Comparison of ENCODE assay signal across 10 mouse cellular contexts in genomic region chr8:124990923-124991667, GRCm38 (mm10). TPM values are rescaled to one million over a fixed set of nuclear protein-coding genes. Genes with fewer than 3 reads are reported as not detected.
DNase-seq lines count a peak whose midpoint lies in the region; ATAC-seq and TF ChIP-seq lines count a peak whose summit lies in the region.
"Had no signal": no experiment of that assay in that cellular context is flagged by ENCODE, and none has a peak within 500 bp of the region (broad histone marks: within the 10 kb centered on the region; RNA-seq: fewer than 3 reads in every experiment).

No protein-coding gene starts in this region.

- no peak for TF ChIP-seq CTCF in lung, embryonic 14.5 days (IDR thresholded peaks at IDR 0.05; ENCODE audit: low read depth)
- TF ChIP-seq CTCF in MEL (IDR thresholded peaks at IDR 0.05 in 2 of 3, conservative IDR thresholded peaks at IDR 0.05 in 1 of 3; ENCODE audit: control insufficient read depth in 1 of 3, insufficient read depth in 1 of 3, low read depth in 2 of 3, low read length in 3 of 3, poor library complexity in 1 of 3, severe bottlenecking in 1 of 3) = no peak

- TF ChIP-seq RAD21 in MEL (IDR thresholded peaks at IDR 0.05; ENCODE audit: low read depth, low read length) = no peak

- DNase-seq in lung, embryonic 14.5 days = no peak
- no peak for DNase-seq in lung, postnatal 4 days
- DNase-seq in MEL (ENCODE audit: low read depth, low spot score) = peak; percentile 36
- DNase-seq in urinary bladder, postnatal 25 days (ENCODE audit: low spot score) = no peak
- no peak for DNase-seq in urinary bladder, postnatal 14 days (ENCODE audit: low spot score)
- no peak for DNase-seq in spleen, postnatal 14 days (ENCODE audit: low spot score in 2 of 2)
- DNase-seq: kidney, postnatal 36 days had no signal

- H3K27me3 ChIP-seq in lung, embryonic 14.5 days (ENCODE audit: insufficient read depth, low read length) = 0 out of 2 replicates have a peak, but pooled peaks cover 3% of the 10 kb centered on the region
- H3K27me3 ChIP-seq in MEL (ENCODE audit: control insufficient read depth in 1 of 2, insufficient read depth in 2 of 2, low read length in 2 of 2) = peaks cover 4 to 15% of the 10 kb centered on the region in 2 experiments
- peaks cover 19% of the 10 kb centered on the region for H3K27me3 ChIP-seq in liver, embryonic 15.5 days

- H3K9me3 ChIP-seq in lung, embryonic 14.5 days (ENCODE audit: low read depth, low read length) = no peaks in the 10 kb centered on the region
- no peaks in the 10 kb centered on the region for H3K9me3 ChIP-seq in MEL (replicated peaks; ENCODE audit: insufficient read depth, low read length)
- no peaks in the 10 kb centered on the region for H3K9me3 ChIP-seq in liver, embryonic 15.5 days (replicated peaks)
- H3K9me3 ChIP-seq: forebrain, embryonic 15.5 days had no signal

- 7% methylated on average over 17 of the region's 17 CpGs for WGBS in lung, embryonic 14.5 days
- 10% methylated on average over 17 of the region's 17 CpGs for WGBS in liver, embryonic 15.5 days (ENCODE audit: insufficient replicate concordance)

- H3K79me2 ChIP-seq in MEL (ENCODE audit: control insufficient read depth, insufficient read depth, low read length, poor library complexity) = no peaks in the 10 kb centered on the region

- ATAC-seq in lung, embryonic 14.5 days (ENCODE audit: insufficient read depth) = no peak
- ATAC-seq in granulocyte monocyte progenitor cell, adult 5-6 weeks (replicated peaks; ENCODE audit: poor library complexity, severe bottlenecking) = peak; percentile 40
- no peak for ATAC-seq in liver, embryonic 15.5 days (ENCODE audit: insufficient read depth)
- ATAC-seq: forebrain, embryonic 15.5 days had no signal

- H3K9ac ChIP-seq in lung, embryonic 14.5 days = no peak overlapping the region
- H3K9ac ChIP-seq in MEL (ENCODE audit: control insufficient read depth, low read depth, low read length, poor library complexity, severe bottlenecking) = no peak overlapping the region
- H3K9ac ChIP-seq in liver, embryonic 15.5 days = no peak overlapping the region
- H3K9ac ChIP-seq: forebrain, embryonic 15.5 days had no signal

- H3K4me2 ChIP-seq in lung, embryonic 14.5 days = peak overlapping the region; percentile 54
- H3K4me2 ChIP-seq in liver, embryonic 15.5 days = 0 out of 2 replicates have a peak overlapping the region, but pooled peaks have one; percentile 15
- H3K4me2 ChIP-seq: forebrain, embryonic 15.5 days had no signal

- peaks cover 5% of the 10 kb centered on the region; the same call in 1 of the 2 replicates for H3K4me1 ChIP-seq in lung, embryonic 14.5 days (ENCODE audit: insufficient read depth)
- 0 out of 4 replicates have a peak, but pooled peaks cover 0 to 4% of the 10 kb centered on the region in 2 experiments for H3K4me1 ChIP-seq in MEL (ENCODE audit: control insufficient read depth in 1 of 2, insufficient read depth in 2 of 2, low read length in 2 of 2)
- no peaks in the 10 kb centered on the region for H3K4me1 ChIP-seq in liver, embryonic 15.5 days (replicated peaks)
- H3K4me1 ChIP-seq: forebrain, embryonic 15.5 days had no signal

- 0 out of 4 replicates have a peak, but pooled peaks have one; percentile 18 for TF ChIP-seq EP300 in MEL (IDR thresholded peaks at IDR 0.05; ENCODE audit: low read depth in 1 of 2, low read length in 2 of 2)

- H3K4me3 ChIP-seq in lung, embryonic 14.5 days (ENCODE audit: low read depth, low read length) = peak overlapping the region; percentile 10; the same call in 1 of the 2 replicates
- H3K4me3 ChIP-seq in MEL (ENCODE audit: control insufficient read depth in 1 of 2, insufficient read depth in 1 of 2, low read depth in 2 of 2, low read length in 2 of 2) = no peak overlapping the region
- H3K4me3 ChIP-seq in liver, embryonic 15.5 days (replicated peaks) = no peak overlapping the region
- H3K4me3 ChIP-seq: forebrain, embryonic 15.5 days had no signal

- no peaks in the 10 kb centered on the region for H3K36me3 ChIP-seq in lung, embryonic 14.5 days (ENCODE audit: insufficient read depth)
- H3K36me3 ChIP-seq in MEL (ENCODE audit: control insufficient read depth in 1 of 2, insufficient read depth in 2 of 2, low read length in 2 of 2) = no peaks in the 10 kb centered on the region
- no peaks in the 10 kb centered on the region for H3K36me3 ChIP-seq in liver, embryonic 15.5 days (replicated peaks)
- H3K36me3 ChIP-seq: forebrain, embryonic 15.5 days had no signal

- TF ChIP-seq POLR2A in MEL (IDR thresholded peaks at IDR 0.05; ENCODE audit: control insufficient read depth in 1 of 2, insufficient read depth in 1 of 2, low read depth in 1 of 2, low read length in 2 of 2, poor library complexity in 1 of 2) = no peak

- no peak overlapping the region for H3K27ac ChIP-seq in lung, embryonic 14.5 days (ENCODE audit: low read depth)
- no peak overlapping the region for H3K27ac ChIP-seq in MEL (ENCODE audit: control insufficient read depth, low read depth, low read length)
- H3K27ac ChIP-seq in liver, embryonic 15.5 days (replicated peaks) = no peak overlapping the region
- H3K27ac ChIP-seq: forebrain, embryonic 15.5 days had no signal

TF ChIP-seq in MEL, 35 proteins besides CTCF, POLR2A, EP300 and RAD21:
- TF ChIP-seq SIN3A (IDR thresholded peaks at IDR 0.05; ENCODE audit: low read length) (0 out of 2 replicates have a peak, but pooled peaks have one; percentile 21), GATA1 (IDR thresholded peaks at IDR 0.05; ENCODE audit: low read depth, low read length) (peak; percentile 33; the same call in 1 of the 2 replicates), BHLHE40 (IDR thresholded peaks at IDR 0.05; ENCODE audit: borderline replicate concordance, low read depth, low read length) (peak; percentile 34; the same call in 1 of the 2 replicates), MEF2A (IDR thresholded peaks at IDR 0.05; ENCODE audit: extremely low read depth, insufficient replicate concordance, low read depth, low read length, poor library complexity, severe bottlenecking) (no peak), TCF12 (IDR thresholded peaks at IDR 0.05; ENCODE audit: low read depth, low read length) (0 out of 2 replicates have a peak, but pooled peaks have one; percentile 14), POLR2AphosphoS5 (IDR thresholded peaks at IDR 0.05; ENCODE audit: borderline replicate concordance, low read depth, low read length) (no peak), RCOR1 (IDR thresholded peaks at IDR 0.05; ENCODE audit: low read depth, low read length) (peak; percentile 77)

RNA-seq across cellular contexts. Expression of gene Tsnax, which starts 21.7 kb away (rescaled TPM):
- 131 and 133 TPM in 2 replicates for polyA plus RNA-seq in lung, embryonic 14.5 days (2014; fragmentation: Nextera tagmentation; extraction: Ambion mirVana)
- 99.2 and 160 TPM in 2 replicates for total RNA-seq in MEL (2012; rRNA removed)
- 100 to 1,000 TPM in 1 of 2 experiments, not detected in 1; 105 TPM for polyA plus RNA-seq in MEL (2012; ENCODE audit: insufficient read depth in 1 of 2, insufficient read length in 2 of 2, low read depth in 1 of 2, low replicate concordance in 2 of 2, missing spikeins in 1 of 2)
- total RNA-seq in granulocyte monocyte progenitor cell, adult 5-6 weeks (2014; fragmentation: Nextera tagmentation) = 53.0 and 56.1 TPM in 2 replicates
- 72.8 and 77.1 TPM in 2 replicates for total RNA-seq in granulocyte monocyte progenitor cell, adult 5-6 weeks (2017)
- 36.0 and 37.4 TPM in 2 replicates for polyA plus RNA-seq in liver, embryonic 15.5 days (2015; fragmentation: Nextera tagmentation; extraction: Ambion mirVana)

RNA-seq across cellular contexts. Expression of gene Egln1, which starts 42.0 kb away (rescaled TPM):
- 14.4 and 16.2 TPM in 2 replicates for polyA plus RNA-seq in lung, embryonic 14.5 days (2014; fragmentation: Nextera tagmentation; extraction: Ambion mirVana)
- total RNA-seq in MEL (2012; rRNA removed) = 42.9 and 47.1 TPM in 2 replicates
- polyA plus RNA-seq in MEL (2012; ENCODE audit: insufficient read depth in 1 of 2, insufficient read length in 2 of 2, low read depth in 1 of 2, low replicate concordance in 2 of 2, missing spikeins in 1 of 2) = 10 to 100 TPM in 1 of 2 experiments, not detected in 1; 55.0 TPM
- total RNA-seq in granulocyte monocyte progenitor cell, adult 5-6 weeks (2014; fragmentation: Nextera tagmentation) = 24.1 and 24.6 TPM in 2 replicates
- total RNA-seq in granulocyte monocyte progenitor cell, adult 5-6 weeks (2017) = 16.3 and 23.5 TPM in 2 replicates
- polyA plus RNA-seq in liver, embryonic 15.5 days (2015; fragmentation: Nextera tagmentation; extraction: Ambion mirVana) = 3.5 and 4.5 TPM in 2 replicates
